Mouse (Mus musculus) common myeloid progenitor, adult 5-6 weeks (primary cell): ENCODE measurements around the gene Pcgf1. TPM values are rescaled to one million over a fixed set of nuclear protein-coding genes. Genes with fewer than 3 reads are reported as not detected.
A peak's percentile ranks its signal among the peaks of the same experiment; 100 is the strongest.

Source experiments
- ATAC-seq: replicated peaks from 2 replicates; pipeline ENCODE4 v1.8.0; 2016; ENCODE audit warnings: low read depth, mild to moderate bottlenecking, moderate TSS enrichment, inconsistent platforms; ENCODE audit not compliant: poor library complexity, severe bottlenecking
- total RNA-seq: library from RNA; stranded (forward); fragments of 200-1000, 187-1606 nt; gene quantifications from 2 replicates; pipeline ENCODE4 v1.2.3, GENCODE M21; 2017

The Pcgf1 gene
- total RNA-seq, 1 experiment from 2014 or later, result 9.3 TPM

DNA sequence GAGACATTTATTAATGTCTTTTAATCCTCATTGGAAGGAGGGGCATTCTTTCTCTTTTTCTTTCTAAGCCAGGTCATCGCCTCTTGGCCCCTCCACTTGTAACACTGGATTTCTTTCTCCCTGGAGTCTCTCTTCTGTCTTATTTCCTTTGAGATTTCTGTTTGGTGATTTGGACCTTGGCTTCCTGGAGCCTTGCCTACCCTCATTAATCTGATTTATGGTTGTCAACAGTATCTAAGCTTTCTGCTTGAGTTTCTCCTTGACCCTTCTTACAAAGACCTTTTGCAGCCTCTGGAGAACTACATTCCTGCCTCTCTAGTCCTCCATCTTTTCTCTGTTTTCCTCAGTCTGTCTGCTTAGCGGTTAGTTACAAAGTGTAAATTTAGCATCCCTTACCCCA, 20.7 kb downstream of the Pcgf1 start:
- no peak for ATAC-seq

GRCm38 (mm10) chr6:83101316-83101687, 23.6 kb downstream of the Pcgf1 start, which contains the start of the genes Ccdc142 and Gm42688:
TSS of gene Ccdc142 (plus strand) at chr6:83101601.
TSS of gene Gm42688 (plus strand) at chr6:83101617.
- ATAC-seq, result peak; percentile 84

DNA sequence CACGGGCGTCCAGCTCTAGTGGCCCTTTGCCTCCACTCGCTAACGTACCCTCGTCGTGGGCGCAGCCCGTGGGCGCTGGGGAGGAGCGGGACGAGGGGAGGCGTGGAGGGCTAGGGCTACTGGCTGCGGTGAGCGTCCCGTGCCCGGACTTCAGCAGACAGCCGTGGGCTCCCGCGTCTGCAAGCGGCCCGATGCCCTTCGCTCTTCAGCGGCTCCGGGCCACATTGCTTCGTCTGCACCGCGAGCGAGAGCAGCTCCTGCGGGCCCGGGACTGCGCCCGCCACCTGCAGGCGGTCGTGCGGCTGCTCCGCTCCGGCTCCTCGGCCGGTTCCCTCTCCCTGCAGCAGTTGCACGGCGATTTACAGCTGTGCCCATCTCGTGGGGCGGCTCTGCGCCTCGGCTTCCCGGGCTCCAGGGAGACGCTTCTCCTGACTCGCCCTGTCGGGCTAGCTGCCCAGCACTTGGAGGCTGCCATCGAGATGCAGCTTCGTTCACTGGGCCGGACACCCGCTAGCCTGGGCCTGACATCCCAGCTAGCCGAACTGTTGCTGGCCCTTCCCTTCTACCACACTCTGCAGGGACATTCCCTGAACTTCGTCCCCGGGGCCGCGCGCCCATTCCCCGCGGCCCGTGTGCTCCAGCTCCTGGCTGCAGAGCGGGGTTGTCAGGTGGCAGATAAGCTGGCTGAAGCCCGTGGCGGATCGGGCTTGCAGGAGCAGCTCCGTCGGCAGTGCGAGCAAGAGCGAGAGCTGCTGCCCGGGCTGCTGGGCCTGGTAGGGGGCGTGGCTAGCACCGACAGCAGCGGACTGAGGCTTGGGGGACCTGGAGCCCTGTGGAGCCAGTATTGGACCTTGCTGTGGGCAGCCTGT, 24.3 kb downstream of the Pcgf1 start:
- peak; percentile 60 for ATAC-seq

- ATAC-seq, result no peak
These were observed 25.5 kb downstream of the Pcgf1 start for GRCm38 (mm10) chr6:83103130-83103650.

DNA sequence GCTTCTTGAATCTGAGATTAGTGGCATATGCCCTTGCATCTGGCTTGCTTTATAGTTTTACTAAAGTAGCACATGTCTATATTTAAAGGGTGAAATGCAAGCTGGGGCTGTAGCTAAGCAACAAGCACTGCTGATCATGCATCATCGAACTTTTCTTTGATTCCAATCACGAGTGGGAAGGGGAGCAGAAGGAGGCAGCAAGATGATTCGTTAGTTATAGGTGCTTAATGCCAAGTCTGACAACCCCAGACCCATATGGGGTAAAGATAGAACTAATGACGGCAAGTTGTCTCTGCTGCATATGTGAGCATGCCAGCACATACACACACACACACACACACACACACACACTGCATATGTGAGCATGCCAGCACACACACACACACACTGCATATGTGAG, 26.5 kb downstream of the Pcgf1 start:
- no peak for ATAC-seq

DNA sequence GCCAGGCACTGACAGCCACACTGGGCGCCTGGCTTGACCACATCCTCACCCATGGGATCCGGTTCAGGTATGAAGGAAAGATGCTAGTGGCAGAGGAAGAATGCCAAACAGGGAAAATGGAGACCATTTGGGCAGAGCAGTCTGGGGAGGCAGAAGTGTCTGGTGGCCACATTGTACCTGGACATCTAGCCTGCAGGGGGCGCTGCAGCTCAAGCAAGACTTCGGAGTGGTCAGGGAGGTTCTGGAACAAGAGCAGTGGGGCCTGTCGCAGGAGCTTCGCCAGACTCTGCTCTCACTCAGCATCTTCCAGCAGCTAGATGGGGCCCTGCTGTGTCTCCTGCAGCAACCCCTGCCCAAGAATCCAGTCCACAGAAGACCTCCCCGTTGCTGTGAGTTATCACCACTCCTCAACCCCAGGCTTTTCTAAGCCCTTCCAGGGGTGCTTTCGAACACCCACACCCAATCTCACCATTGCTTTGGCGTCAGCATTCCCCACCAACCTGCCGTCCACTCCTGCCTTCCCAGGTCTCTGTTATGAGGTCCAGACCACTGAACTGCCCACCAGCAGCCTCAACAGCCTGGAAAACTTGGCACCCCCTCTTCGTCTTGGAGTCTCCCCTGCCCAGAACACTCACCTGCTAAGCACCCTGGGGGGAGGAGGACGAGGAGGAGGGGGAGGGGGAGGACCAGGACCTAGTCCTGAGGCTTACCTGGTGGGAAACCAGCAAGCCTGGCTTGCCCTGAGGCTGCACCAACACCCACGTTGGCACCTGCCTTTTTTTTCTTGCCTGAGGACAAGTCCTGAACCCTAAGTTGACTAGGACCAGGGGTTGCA, 30.1 kb downstream of the Pcgf1 start:
- peak; percentile 71 for ATAC-seq

DNA sequence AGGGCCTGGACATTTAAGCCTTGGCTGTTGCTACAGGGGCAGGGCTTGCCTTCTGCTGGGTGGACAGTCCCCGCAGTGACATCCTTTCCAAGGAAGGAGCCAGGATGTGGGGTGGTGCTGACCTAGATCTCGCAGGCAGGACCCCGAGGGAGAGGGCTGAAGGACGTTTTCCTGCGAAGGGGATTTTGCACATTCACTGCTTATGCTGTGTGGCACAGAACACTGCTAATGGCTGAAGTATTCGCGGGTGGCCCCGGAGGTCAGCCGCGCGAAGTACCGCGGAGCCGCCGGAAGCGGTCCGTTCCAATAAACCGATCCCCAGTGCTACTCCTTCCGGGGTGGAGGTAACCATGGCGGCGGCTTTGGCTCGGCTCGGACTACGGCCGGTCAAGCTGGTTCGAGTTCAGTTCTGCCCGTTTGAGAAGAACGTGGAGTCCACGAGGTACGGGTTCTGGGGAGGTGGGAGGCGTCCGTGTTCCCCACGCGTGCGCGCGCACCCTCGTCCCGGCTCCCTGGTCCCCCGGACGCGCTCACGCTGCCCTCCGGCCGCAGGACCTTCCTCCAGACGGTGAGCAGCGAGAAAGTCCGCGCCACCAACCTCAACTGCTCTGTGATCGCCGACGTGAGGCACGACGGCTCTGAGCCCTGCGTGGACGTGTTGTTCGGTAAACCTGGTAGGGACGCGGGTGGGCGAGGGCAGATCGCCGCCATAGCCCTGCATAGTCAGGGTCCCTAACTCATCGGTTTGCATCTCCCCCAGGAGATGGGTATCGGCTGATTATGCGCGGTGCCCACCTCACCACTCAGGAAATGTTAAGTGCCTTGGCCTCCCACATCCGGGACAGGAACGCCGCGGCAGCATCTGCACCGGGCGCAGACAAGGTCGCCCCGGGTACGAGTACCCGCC, 31.3 kb downstream of the Pcgf1 start, which contains the start of gene Mrpl53:
TSS of gene Mrpl53 (plus strand) at position 279 of the 907 bp plus-strand sequence.
- peak; percentile 65 for ATAC-seq

- ATAC-seq, result no peak
These were observed 34.0 kb downstream of the Pcgf1 start for GRCm38 (mm10) chr6:83111510-83112136.

- peak; percentile 86 for ATAC-seq
These were observed 37.5 kb downstream of the Pcgf1 start, which contains the start of gene Mogs for GRCm38 (mm10) chr6:83115011-83115671. TSS of gene Mogs (plus strand) at chr6:83115496.

GRCm38 (mm10) chr6:83115682-83116372, 38.2 kb downstream of the Pcgf1 start:
- no peak for ATAC-seq

DNA sequence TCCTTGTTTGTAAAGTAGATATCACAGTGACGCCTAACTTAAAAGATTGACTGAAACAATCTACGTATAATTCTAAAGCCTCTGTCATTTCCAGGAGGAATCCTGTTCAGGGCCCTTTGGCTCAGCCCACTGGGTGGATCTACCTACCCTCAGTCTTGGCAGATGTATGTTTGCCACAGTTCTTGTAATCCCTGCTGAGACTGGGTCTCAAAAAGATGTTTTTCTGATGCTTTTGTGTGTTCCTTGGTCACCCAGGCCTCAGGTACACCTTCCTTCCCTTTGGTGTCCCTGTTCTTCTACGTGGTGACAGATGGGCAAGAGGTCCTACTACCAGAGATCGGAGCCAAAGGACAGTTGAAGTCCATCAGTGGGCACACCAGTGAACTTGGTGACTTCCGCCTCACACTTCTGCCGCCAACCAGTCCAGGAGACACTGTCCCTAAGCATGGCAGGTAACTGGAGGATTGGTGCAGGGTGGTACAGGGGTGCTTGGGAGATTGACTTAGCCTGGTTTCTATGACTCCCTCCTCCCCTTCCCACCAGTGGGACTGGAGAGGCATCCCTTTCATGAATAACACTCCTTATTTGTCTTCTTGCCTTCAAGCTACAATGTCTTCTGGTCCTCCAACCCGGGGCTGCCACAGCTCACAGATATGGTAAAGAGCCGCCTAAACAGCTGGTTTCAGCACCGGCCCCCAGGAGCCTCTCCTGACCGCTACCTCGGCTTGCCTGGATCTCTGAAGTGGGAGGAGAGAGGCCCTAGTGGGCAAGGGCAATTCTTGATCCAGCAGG, 38.9 kb downstream of the Pcgf1 start:
- no peak for ATAC-seq

- no peak for ATAC-seq
These were observed 39.4 kb downstream of the Pcgf1 start for GRCm38 (mm10) chr6:83117165-83117438.

DNA sequence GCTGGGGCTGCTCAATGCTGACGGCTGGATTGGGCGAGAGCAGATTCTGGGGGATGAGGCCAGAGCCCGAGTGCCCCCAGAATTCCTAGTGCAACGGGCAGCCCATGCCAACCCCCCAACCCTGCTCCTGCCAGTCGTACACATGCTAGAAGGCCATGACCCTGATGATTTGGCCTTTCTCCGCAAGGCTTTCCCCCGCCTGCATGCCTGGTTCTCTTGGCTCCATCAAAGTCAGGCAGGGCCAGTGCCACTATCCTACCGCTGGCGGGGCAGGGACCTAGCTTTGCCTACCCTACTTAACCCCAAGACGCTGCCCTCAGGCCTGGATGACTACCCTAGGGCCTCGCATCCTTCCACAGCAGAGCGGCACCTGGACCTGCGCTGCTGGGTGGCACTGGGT, 39.9 kb downstream of the Pcgf1 start:
- no peak for ATAC-seq

DNA sequence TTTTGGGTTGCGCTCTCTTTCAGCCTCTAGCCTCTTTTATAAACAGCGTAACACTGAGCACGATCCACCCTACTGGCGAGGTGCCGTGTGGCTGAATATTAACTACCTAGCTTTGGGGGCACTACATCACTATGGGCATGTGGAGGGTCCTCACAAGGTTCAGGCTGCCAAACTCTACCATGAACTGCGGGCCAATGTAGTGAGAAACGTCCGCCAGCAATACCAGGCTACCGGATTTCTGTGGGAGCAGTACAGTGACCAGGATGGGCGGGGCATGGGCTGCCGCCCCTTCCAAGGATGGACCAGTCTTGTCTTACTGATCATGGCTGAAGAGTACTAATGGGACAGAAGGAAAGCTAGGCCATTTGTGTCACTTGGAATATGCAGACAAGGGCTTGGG, 40.7 kb downstream of the Pcgf1 start:
- ATAC-seq, result no peak

DNA sequence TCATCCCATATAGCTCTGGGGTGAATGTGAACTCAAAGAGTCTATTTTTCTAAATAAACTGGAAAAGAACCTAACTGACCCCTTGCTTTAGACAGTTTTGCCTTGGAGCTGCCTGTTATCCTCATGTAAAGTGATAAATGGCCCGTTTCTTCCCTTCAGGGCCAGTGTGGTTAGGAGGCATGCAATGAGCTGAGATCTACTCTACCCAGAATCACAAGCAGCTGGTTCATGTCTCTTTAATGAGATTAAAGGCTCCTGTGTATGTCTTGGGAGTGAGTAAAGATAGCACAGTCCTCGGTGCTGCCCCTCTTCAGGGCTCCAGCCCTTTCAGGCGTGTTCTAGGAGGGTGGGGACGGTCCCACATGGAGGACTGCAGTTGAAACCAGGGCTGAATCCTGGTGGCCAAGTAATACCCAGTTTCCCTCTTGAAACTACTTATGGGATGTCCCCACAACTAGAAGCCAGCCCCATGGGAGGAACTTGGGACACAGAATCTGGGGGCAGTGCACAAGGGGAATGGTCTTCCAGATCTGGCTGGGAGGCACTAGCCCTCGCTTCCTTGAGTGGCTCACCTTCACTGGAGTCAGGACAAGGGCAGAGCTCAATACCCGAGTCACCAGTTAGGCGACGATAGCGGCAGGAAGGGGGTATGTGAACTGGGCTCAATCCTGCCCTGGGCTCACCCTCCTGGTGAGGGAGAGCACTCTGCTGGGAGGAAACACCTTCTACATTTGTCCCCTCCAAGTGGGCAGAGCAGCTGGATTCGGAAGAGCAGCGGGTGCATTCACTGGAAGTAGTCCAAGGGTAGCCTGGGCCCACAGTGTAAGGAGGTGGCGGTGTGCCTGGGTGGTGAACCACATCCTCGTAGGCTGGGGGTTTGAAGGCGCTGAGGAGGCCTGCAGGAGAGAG, 41.4 kb downstream of the Pcgf1 start:
- ATAC-seq, result peak; percentile 16

GRCm38 (mm10) chr6:83119734-83120051, 42.0 kb downstream of the Pcgf1 start:
- no peak for ATAC-seq
